11 mouse cellular contexts compared by ENCODE assay signal in genomic region chr7:121935906-121936794, GRCm38 (mm10). TPM values are rescaled to one million over a fixed set of nuclear protein-coding genes. Genes with fewer than 3 reads are reported as not detected.
A peak's percentile ranks its signal among the peaks of the same experiment; 100 is the strongest.
DNase-seq lines count a peak whose midpoint lies in the region; ATAC-seq and TF ChIP-seq lines count a peak whose summit lies in the region.
"Had no signal": no experiment of that assay in that cellular context is flagged by ENCODE, and none has a peak within 500 bp of the region (broad histone marks: within the 10 kb centered on the region; RNA-seq: fewer than 3 reads in every experiment).

No protein-coding gene starts in this region.

- no peak for TF ChIP-seq POLR2A in cerebellum, adult 2 months (IDR thresholded peaks at IDR 0.05; ENCODE audit: borderline replicate concordance, insufficient read depth, low read length)

- DNase-seq in cerebellum, adult 2 months: peak in 1 of 2 experiments; percentile 35
- DNase-seq in cerebellum, postnatal 36 days: no peak
- no peak for DNase-seq in layer of hippocampus, adult 2 months (ENCODE audit: low spot score in 2 of 2)
- no peak for DNase-seq in layer of hippocampus, adult 8-10 months (ENCODE audit: low spot score in 2 of 2)
- peak; percentile 25 to 41 for DNase-seq in heart, postnatal 10 days
- DNase-seq in kidney, postnatal 25 days: peak; percentile 56 to 83
- DNase-seq in layer of hippocampus, adult 9-11 months: no peak

- peak overlapping the region; percentile 87 for H3K27ac ChIP-seq in cerebellum, adult 2 months (ENCODE audit: insufficient read depth, low read length)
- peak overlapping the region; percentile 10; the same call in 1 of the 2 replicates for H3K27ac ChIP-seq in layer of hippocampus, adult 2 months
- H3K27ac ChIP-seq: embryonic facial prominence, embryonic 12.5 days; limb, embryonic 15.5 days had no signal

- intact Hi-C loops in heart, postnatal 10 days (cut with DNase I): no loop called here

- ATAC-seq in monocyte, adult 5-6 weeks (replicated peaks; ENCODE audit: insufficient number of reproducible peaks, low FRiP score, low TSS enrichment, poor library complexity, severe bottlenecking): no peak

- 63% methylated on average over 12 of the region's 12 CpGs for WGBS in cerebellum, adult 2 months

- no peak overlapping the region for H3K4me3 ChIP-seq in cerebellum, adult 2 months (replicated peaks; ENCODE audit: insufficient read depth, low read depth, low read length)
- no peak overlapping the region for H3K4me3 ChIP-seq in layer of hippocampus, adult 2 months
- H3K4me3 ChIP-seq: embryonic facial prominence, embryonic 12.5 days; hindbrain, embryonic 13.5 days; limb, embryonic 15.5 days had no signal

- peaks cover 86% of the 10 kb centered on the region for H3K4me1 ChIP-seq in cerebellum, adult 2 months (ENCODE audit: control insufficient read depth, insufficient read depth, low read length)

- no peaks in the 10 kb centered on the region for H3K27me3 ChIP-seq in cerebellum, adult 2 months (ENCODE audit: control insufficient read depth, insufficient read depth, low read length)
- H3K27me3 ChIP-seq: embryonic facial prominence, embryonic 12.5 days; hindbrain, embryonic 13.5 days; limb, embryonic 15.5 days had no signal

- TF ChIP-seq CTCF in cerebellum, adult 2 months (IDR thresholded peaks at IDR 0.05; ENCODE audit: borderline replicate concordance, insufficient read depth, low read depth, low read length): no peak
- no peak for TF ChIP-seq CTCF in layer of hippocampus, adult 2 months (conservative IDR thresholded peaks at IDR 0.05)

RNA-seq across cellular contexts. Expression of gene Cog7, which starts 45.4 kb away (rescaled TPM):
- 32.3 and 32.6 TPM in 2 replicates for polyA plus RNA-seq in cerebellum, adult 2 months (2012; rRNA removed)
- 10 to 100 TPM; 41.6 to 44.3 TPM for total RNA-seq in layer of hippocampus, adult 2 months (2021)
- 10 to 100 TPM; 41.5 to 47.1 (median 43.7) TPM for total RNA-seq in layer of hippocampus, adult 8-10 months (2022)
- 10 to 100 TPM; 16.0 to 19.2 TPM for total RNA-seq in heart, postnatal 10 days (2021)
- total RNA-seq in monocyte, adult 5-6 weeks (2017): 10.6 to 15.1 TPM (median 14.6 TPM) in 3 replicates

Comparison
In these comparisons a context has a peak if more than half of its experiments do, and no peak if none do; other contexts are left out.
1. DNase-seq: peak in heart, postnatal 10 days (2 of 2) and kidney, postnatal 25 days (2 of 2); none in cerebellum, postnatal 36 days (0 of 2), layer of hippocampus, adult 2 months (0 of 2), layer of hippocampus, adult 8-10 months (0 of 2) and layer of hippocampus, adult 9-11 months (single experiment).